Mouse (Mus musculus): ENCODE measurements at regions not wholly inside any gene's neighbourhood (a gene's known extent, or its start where the extent isn't known, plus 50 kb on each side); places are given as distances from the start of the nearest gene placed in this dataset.
A peak's percentile ranks its signal among the peaks of the same experiment; 100 is the strongest.

DNA sequence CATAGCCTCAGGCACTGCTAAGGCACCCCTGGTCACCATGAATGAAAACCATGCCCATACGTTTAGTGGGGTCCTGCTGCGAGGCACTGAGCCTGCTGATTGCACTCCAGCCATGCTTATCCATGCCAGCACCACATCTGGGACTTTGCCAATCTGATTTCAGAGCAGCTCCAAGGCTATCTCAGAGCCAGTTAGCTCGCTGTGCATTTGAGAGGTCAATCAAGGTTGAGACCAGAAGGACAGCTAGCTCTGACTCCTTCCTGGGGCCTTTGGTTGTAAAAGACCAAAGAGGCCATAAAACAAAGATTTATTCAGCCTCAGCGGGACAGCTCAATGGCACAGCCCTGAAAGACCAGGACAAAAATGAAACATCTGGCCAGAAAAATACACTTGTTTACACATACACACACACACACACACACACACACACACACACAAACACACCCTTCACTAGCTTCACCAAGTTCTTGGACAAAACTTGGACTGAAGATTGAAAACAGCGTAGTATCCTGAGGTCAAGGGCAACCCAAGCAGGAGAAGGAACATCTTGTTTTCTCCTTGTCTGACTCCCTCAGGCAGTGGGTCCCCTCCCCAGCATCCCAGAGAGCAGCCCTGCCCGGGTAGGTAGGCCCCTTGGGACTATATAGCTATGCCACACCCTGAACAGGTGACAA, 201.5 kb upstream of the Dio3 start:
- 62% methylated on average over 6 of the region's 6 CpGs for WGBS
- Histone ChIP-seq H3K4me2 (replicated peaks; ENCODE audit: low read depth, low read length) (no peak overlapping the region), H3K4me1 (ENCODE audit: control insufficient read depth, insufficient read depth, low read length) (no peaks in the 10 kb centered on the region), H3K27me3 (ENCODE audit: control insufficient read depth, insufficient read depth, low read length) (no peaks in the 10 kb centered on the region), H3K4me3 (ENCODE audit: low read depth, low read length) (no peak overlapping the region), H3K27ac (ENCODE audit: low read length) (no peak overlapping the region), H3K9ac (replicated peaks; ENCODE audit: low read depth, low read length) (no peak overlapping the region), H3K36me3 (ENCODE audit: control insufficient read depth, insufficient read depth, low read length) (no peaks in the 10 kb centered on the region), H3K9me3 (ENCODE audit: control insufficient read depth, low read depth, low read length) (no peaks in the 10 kb centered on the region)
- no peak for ATAC-seq (ENCODE audit: insufficient number of reproducible peaks, insufficient read depth, low FRiP score, low read depth)

DNA sequence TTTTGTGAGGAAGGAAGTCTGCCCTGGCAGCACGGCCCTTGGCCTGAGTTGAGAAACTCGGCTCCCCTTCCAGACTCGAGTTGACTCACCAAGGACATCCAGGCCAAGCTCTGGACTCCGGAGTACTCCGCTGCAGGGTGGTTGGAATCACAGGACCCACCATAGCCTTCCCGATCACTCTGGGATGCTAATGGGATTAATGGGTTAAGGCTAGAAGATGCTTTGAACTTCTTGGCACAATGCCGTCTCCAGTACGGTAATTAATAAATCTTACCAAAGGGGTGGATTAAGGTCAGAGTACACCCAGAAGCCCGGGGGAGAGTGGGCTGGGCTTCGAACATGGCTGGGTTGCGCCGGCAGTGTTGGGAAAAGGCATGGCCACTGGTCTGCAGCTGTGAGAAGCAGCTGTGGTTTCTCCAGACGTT, 200.8 kb upstream of the Dio3 start:
- Histone ChIP-seq H3K4me2 (replicated peaks; ENCODE audit: low read depth, low read length) (no peak overlapping the region), H3K27ac (ENCODE audit: low read length) (no peak overlapping the region)

DNA sequence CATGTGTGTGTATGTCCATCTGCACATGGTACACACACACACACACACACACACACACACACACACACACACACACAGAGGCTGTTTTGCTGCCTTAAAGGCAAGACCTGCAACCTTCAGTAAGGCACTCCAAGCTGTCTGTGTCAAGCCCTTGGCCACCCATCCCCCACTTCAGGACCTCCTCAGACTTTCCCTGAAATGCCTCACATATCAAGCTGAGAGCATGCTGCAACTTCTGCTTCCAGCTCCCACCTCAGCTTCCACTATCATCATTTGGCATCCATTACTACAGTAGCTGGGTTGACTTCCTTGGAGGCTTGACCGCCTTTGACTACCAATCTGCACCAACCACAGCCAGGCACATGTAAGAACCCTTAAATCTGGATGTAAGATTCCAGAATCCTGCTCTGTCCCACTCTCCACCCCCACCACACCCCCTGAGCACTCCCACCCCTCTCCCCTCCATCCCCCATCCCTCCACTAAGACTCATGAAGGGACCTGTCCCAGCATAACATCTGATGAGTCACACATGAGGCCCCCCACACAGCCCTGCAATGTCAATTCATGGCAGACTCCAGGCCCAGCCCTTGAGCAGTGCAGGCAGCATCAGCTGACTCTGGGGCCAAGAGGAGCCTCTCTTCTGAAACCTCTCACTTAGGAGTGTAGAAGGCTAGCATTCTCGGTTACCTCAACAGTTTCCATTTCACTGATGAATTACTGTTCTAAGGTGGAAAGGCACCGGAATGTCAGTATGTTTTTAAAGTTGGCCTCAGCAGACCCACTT, 196.8 kb upstream of the Dio3 start:
- peaks cover 3% of the 10 kb centered on the region; the same call in 1 of the 2 replicates for H3K4me1 ChIP-seq (ENCODE audit: control insufficient read depth, insufficient read depth, low read length)
- no peak overlapping the region for H3K27ac ChIP-seq (ENCODE audit: low read length)
- no peak for ATAC-seq (ENCODE audit: insufficient number of reproducible peaks, insufficient read depth, low FRiP score, low read depth)
- no peaks in the 10 kb centered on the region for H3K27me3 ChIP-seq (ENCODE audit: control insufficient read depth, insufficient read depth, low read length)
- no peak overlapping the region for H3K4me3 ChIP-seq (ENCODE audit: low read depth, low read length)
- H3K9me3 ChIP-seq (ENCODE audit: control insufficient read depth, low read depth, low read length): no peaks in the 10 kb centered on the region
- no peak overlapping the region for H3K9ac ChIP-seq (replicated peaks; ENCODE audit: low read depth, low read length)
- no peaks in the 10 kb centered on the region for H3K36me3 ChIP-seq (ENCODE audit: control insufficient read depth, insufficient read depth, low read length)
- H3K4me2 ChIP-seq (replicated peaks; ENCODE audit: low read depth, low read length): no peak overlapping the region
- WGBS: 82% methylated on average over 3 of the region's 3 CpGs

More for the DNA sequence above, 200.8 kb upstream of the Dio3 start:
- peaks cover 3% of the 10 kb centered on the region; the same call in 1 of the 2 replicates for H3K4me1 ChIP-seq (ENCODE audit: control insufficient read depth, insufficient read depth, low read length)
- no peak overlapping the region for H3K4me3 ChIP-seq (ENCODE audit: low read depth, low read length)
- 42% methylated on average over 13 of the region's 13 CpGs for whole genome bisulfite sequencing
- H3K27me3 ChIP-seq (ENCODE audit: control insufficient read depth, insufficient read depth, low read length): no peaks in the 10 kb centered on the region
- no peaks in the 10 kb centered on the region for H3K9me3 ChIP-seq (ENCODE audit: control insufficient read depth, low read depth, low read length)
- no peak overlapping the region for H3K9ac ChIP-seq (replicated peaks; ENCODE audit: low read depth, low read length)
- peak; percentile 67; the same call in 1 of the 2 replicates for ATAC-seq (ENCODE audit: insufficient number of reproducible peaks, insufficient read depth, low FRiP score, low read depth)
- no peaks in the 10 kb centered on the region for H3K36me3 ChIP-seq (ENCODE audit: control insufficient read depth, insufficient read depth, low read length)

DNA sequence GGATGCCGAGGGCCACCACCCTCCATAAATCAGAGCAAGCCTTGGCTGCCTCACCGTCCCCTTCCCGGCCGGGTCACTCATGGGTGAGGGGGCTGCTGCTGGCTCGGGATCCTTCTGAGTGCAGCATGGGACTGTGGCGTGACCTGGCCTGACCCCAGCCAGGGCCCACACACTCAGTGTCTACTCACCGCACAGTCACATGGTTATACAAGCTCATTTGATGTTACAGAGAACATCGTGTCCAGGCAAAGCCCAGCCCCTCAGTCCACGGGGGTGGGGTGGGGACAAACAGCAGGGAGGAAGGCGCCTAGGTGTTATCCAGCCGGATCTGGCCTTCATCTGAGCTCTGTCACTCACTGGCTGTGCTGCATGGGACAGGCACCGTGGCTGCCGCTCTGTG, 195.9 kb upstream of the Dio3 start:
- Histone ChIP-seq H3K27me3 (ENCODE audit: control insufficient read depth, insufficient read depth, low read length) (no peaks in the 10 kb centered on the region), H3K36me3 (ENCODE audit: control insufficient read depth, insufficient read depth, low read length) (no peaks in the 10 kb centered on the region), H3K4me3 (ENCODE audit: low read depth, low read length) (no peak overlapping the region), H3K4me1 (ENCODE audit: control insufficient read depth, insufficient read depth, low read length) (peaks cover 3% of the 10 kb centered on the region; the same call in 1 of the 2 replicates), H3K9me3 (ENCODE audit: control insufficient read depth, low read depth, low read length) (no peaks in the 10 kb centered on the region), H3K4me2 (replicated peaks; ENCODE audit: low read depth, low read length) (no peak overlapping the region), H3K27ac (ENCODE audit: low read length) (no peak overlapping the region), H3K9ac (replicated peaks; ENCODE audit: low read depth, low read length) (no peak overlapping the region)
- 27% methylated on average over 13 of the region's 13 CpGs for WGBS
- peak; percentile 29; the same call in 1 of the 2 replicates for ATAC-seq (ENCODE audit: insufficient number of reproducible peaks, insufficient read depth, low FRiP score, low read depth)

DNA sequence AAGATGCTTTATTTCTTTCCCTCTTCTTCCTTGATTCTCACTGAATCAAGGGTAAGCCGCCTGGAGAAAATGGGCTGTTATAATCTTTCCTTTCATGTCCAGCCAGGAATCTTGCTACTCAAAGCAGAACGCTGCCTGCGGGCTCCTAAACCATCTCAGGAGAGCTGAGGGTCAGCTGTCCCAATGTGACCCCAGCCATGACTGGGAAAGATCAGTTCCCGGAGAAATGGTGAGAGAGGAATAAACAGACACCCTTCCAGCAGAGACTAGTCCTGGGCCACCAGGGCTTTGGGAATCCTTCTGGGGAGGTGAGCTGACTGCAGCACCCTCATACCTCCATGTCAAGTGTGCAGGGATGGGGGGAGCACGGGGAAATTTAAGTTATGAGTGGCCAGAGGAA, 195.4 kb upstream of the Dio3 start:
- peaks cover 3% of the 10 kb centered on the region; the same call in 1 of the 2 replicates for H3K4me1 ChIP-seq (ENCODE audit: control insufficient read depth, insufficient read depth, low read length)
- H3K36me3 ChIP-seq (ENCODE audit: control insufficient read depth, insufficient read depth, low read length): no peaks in the 10 kb centered on the region
- no peak overlapping the region for H3K4me2 ChIP-seq (replicated peaks; ENCODE audit: low read depth, low read length)
- no peak overlapping the region for H3K9ac ChIP-seq (replicated peaks; ENCODE audit: low read depth, low read length)
- ATAC-seq (ENCODE audit: insufficient number of reproducible peaks, insufficient read depth, low FRiP score, low read depth): no peak
- WGBS: 46% methylated on average over 5 of the region's 5 CpGs
- H3K27ac ChIP-seq (ENCODE audit: low read length): no peak overlapping the region
- H3K9me3 ChIP-seq (ENCODE audit: control insufficient read depth, low read depth, low read length): no peaks in the 10 kb centered on the region
- no peak overlapping the region for H3K4me3 ChIP-seq (ENCODE audit: low read depth, low read length)
- H3K27me3 ChIP-seq (ENCODE audit: control insufficient read depth, insufficient read depth, low read length): no peaks in the 10 kb centered on the region

- no peak for ATAC-seq (ENCODE audit: insufficient number of reproducible peaks, insufficient read depth, low FRiP score, low read depth)
- H3K9me3 ChIP-seq (ENCODE audit: control insufficient read depth, low read depth, low read length): no peaks in the 10 kb centered on the region
- H3K4me3 ChIP-seq (ENCODE audit: low read depth, low read length): no peak overlapping the region
- H3K4me2 ChIP-seq (replicated peaks; ENCODE audit: low read depth, low read length): no peak overlapping the region
- no peaks in the 10 kb centered on the region for H3K36me3 ChIP-seq (ENCODE audit: control insufficient read depth, insufficient read depth, low read length)
- no peaks in the 10 kb centered on the region for H3K27me3 ChIP-seq (ENCODE audit: control insufficient read depth, insufficient read depth, low read length)
- 77% methylated on average over 2 of the region's 2 CpGs for WGBS
- H3K9ac ChIP-seq (replicated peaks; ENCODE audit: low read depth, low read length): no peak overlapping the region
- peaks cover 3% of the 10 kb centered on the region; the same call in 1 of the 2 replicates for H3K4me1 ChIP-seq (ENCODE audit: control insufficient read depth, insufficient read depth, low read length)
- no peak overlapping the region for H3K27ac ChIP-seq (ENCODE audit: low read length)
These were observed 191.9 kb upstream of the Dio3 start for GRCm38 (mm10) chr12:110086921-110087320.

DNA sequence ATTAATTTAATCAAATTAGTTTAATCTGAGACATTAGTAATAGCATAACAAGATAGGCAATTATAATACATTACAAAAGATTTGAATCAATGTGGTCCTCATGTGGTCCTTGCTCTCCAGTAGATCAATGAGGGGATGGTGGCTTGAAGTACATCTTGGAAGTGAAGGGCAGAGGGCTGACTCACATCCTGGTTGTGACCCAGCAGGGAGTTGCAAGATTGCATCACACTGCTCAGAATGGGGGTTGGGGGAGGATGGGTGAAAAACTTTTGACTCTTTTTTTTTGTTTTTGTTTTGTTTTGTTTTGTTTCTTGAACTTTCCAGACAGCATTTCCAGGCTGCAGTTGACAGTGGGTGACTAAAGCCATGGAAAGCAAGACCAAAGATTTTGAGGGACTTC, 191.1 kb upstream of the Dio3 start:
- Histone ChIP-seq H3K9me3 (ENCODE audit: control insufficient read depth, low read depth, low read length) (no peaks in the 10 kb centered on the region), H3K27me3 (ENCODE audit: control insufficient read depth, insufficient read depth, low read length) (no peaks in the 10 kb centered on the region), H3K9ac (replicated peaks; ENCODE audit: low read depth, low read length) (no peak overlapping the region), H3K4me2 (replicated peaks; ENCODE audit: low read depth, low read length) (no peak overlapping the region), H3K4me3 (ENCODE audit: low read depth, low read length) (no peak overlapping the region), H3K36me3 (ENCODE audit: control insufficient read depth, insufficient read depth, low read length) (no peaks in the 10 kb centered on the region), H3K27ac (ENCODE audit: low read length) (no peak overlapping the region), H3K4me1 (ENCODE audit: control insufficient read depth, insufficient read depth, low read length) (peaks cover under 1% of the 10 kb centered on the region; the same call in 1 of the 2 replicates)
- no peak for ATAC-seq (ENCODE audit: insufficient number of reproducible peaks, insufficient read depth, low FRiP score, low read depth)

DNA sequence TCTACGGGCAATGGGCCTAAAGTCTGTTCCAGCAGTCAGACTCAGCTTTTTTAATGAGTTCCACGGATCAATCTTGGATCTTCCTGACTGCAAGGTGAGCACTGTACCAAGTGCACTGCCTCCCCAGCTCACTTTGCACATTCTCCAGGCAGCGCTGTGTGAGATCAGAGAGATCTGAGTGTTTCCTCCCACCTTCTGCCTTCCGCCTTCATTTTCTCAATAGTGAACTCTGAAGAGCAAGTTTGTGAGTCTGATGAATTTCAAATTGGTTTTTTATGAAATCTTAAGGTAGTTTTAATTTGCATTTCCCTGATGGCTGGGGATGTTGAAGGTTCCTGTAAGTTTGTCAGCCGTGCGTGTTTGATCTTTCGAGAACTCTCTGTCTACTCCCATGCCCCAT, 176.7 kb upstream of the Dio3 start:
- no peaks in the 10 kb centered on the region for H3K36me3 ChIP-seq (ENCODE audit: control insufficient read depth, insufficient read depth, low read length)
- 82% methylated on average over 7 of the region's 7 CpGs for WGBS
- H3K27ac ChIP-seq (ENCODE audit: low read length): no peak overlapping the region

More for the DNA sequence above, 176.7 kb upstream of the Dio3 start:
- no peak overlapping the region for H3K9ac ChIP-seq (replicated peaks; ENCODE audit: low read depth, low read length)
- no peaks in the 10 kb centered on the region for H3K4me1 ChIP-seq (ENCODE audit: control insufficient read depth, insufficient read depth, low read length)
- no peak overlapping the region for H3K4me3 ChIP-seq (ENCODE audit: low read depth, low read length)
- H3K9me3 ChIP-seq (ENCODE audit: control insufficient read depth, low read depth, low read length): peaks cover 6% of the 10 kb centered on the region; the same call in 1 of the 2 replicates
- no peak for ATAC-seq (ENCODE audit: insufficient number of reproducible peaks, insufficient read depth, low FRiP score, low read depth)
- H3K27me3 ChIP-seq (ENCODE audit: control insufficient read depth, insufficient read depth, low read length): no peaks in the 10 kb centered on the region
- H3K4me2 ChIP-seq (replicated peaks; ENCODE audit: low read depth, low read length): no peak overlapping the region

Data from stomach, embryonic 14.5 days (tissue).